Mouse (Mus musculus) ES-E14 (cell line): ENCODE data around the gene Nkain4.

Experiments used
- CHD2 ChIP-seq: IDR thresholded peaks from 2 replicates; pipeline ENCODE4 v1.6.1; 2014; ENCODE audit warnings: mild to moderate bottlenecking, low read depth, low read length, inconsistent platforms
- HCFC1 ChIP-seq: IDR thresholded peaks from 2 replicates; pipeline ENCODE4 v1.6.1; 2012; ENCODE audit warnings: low read length, inconsistent platforms, borderline replicate concordance; ENCODE audit not compliant: insufficient read depth
- MAFK ChIP-seq: IDR thresholded peaks from 2 replicates; pipeline ENCODE4 v1.6.1; 2014; ENCODE audit warnings: mild to moderate bottlenecking, low read depth, low read length, inconsistent platforms; ENCODE audit not compliant: insufficient read depth
- ZC3H11A ChIP-seq: IDR thresholded peaks from 2 replicates; pipeline ENCODE4 v1.6.1; 2012; ENCODE audit warnings: low read depth, mild to moderate bottlenecking, inconsistent platforms, low read length, borderline replicate concordance
- ZNF384 ChIP-seq: IDR thresholded peaks from 2 replicates; pipeline ENCODE4 v1.6.1; 2012; ENCODE audit warnings: low read depth, low read length, inconsistent platforms

- no peak for TF ChIP-seq HCFC1
- no peak for TF ChIP-seq ZNF384
- TF ChIP-seq ZC3H11A, result peak; percentile 50; the same call in 1 of the 2 replicates
- no peak for TF ChIP-seq CHD2
- TF ChIP-seq MAFK, result no peak
Measured at GRCm38 (mm10) chr2:180925176-180925575, 29.3 kb downstream of the Nkain4 start.
